Mouse (Mus musculus) spleen, adult 2 months (tissue): ENCODE measurements around the gene Spata20. TPM values are rescaled to one million over a fixed set of nuclear protein-coding genes. Genes with fewer than 3 reads are reported as not detected.

ENCODE experiments used
- DNase-seq, 2 experiments: peaks; one replicate each; pipeline versions ENCODE4 v3.0.0 to v3.0.0-alpha.2; 2012 to 2021; ENCODE audit warnings: low spot score in 2 of 2, low read depth in 1 of 2
- H3K27ac ChIP-seq: fragments of 200-500 bp; 2 replicates; pipeline ENCODE4 v1.5.1; 2012; ENCODE audit warnings: low read length, inconsistent platforms; ENCODE audit not compliant: insufficient read depth
- H3K27me3 ChIP-seq: fragments of 200-500 bp; 2 replicates; pipeline ENCODE4 v1.6.1; 2012; ENCODE audit warnings: mild to moderate bottlenecking, moderate library complexity, low read length, inconsistent platforms; ENCODE audit not compliant: control insufficient read depth, insufficient read depth
- H3K36me3 ChIP-seq: fragments of 200-500 bp; 2 replicates; pipeline ENCODE4 v1.6.1; 2012; ENCODE audit warnings: mild to moderate bottlenecking, low read length, inconsistent platforms; ENCODE audit not compliant: control insufficient read depth, insufficient read depth
- H3K4me1 ChIP-seq: fragments of 200-500 bp; 2 replicates; pipeline ENCODE4 v1.6.1; 2011; ENCODE audit warnings: inconsistent platforms; ENCODE audit not compliant: control insufficient read depth, insufficient read depth, insufficient read length
- H3K4me3 ChIP-seq: fragments of 200-500 bp; 2 replicates; pipeline ENCODE4 v1.5.1; 2011; ENCODE audit warnings: mild to moderate bottlenecking, inconsistent platforms; ENCODE audit not compliant: insufficient read depth, insufficient read length; ENCODE audit errors: extremely low read depth
- CTCF ChIP-seq: fragments of 200-500 bp; IDR thresholded peaks from 2 replicates; pipeline ENCODE4 v1.5.1; 2011; ENCODE audit warnings: mild to moderate bottlenecking, inconsistent platforms; ENCODE audit not compliant: insufficient read depth, insufficient read length, insufficient replicate concordance; ENCODE audit errors: extremely low read depth
- POLR2A ChIP-seq: fragments of 200-500 bp; IDR thresholded peaks from 2 replicates; pipeline ENCODE4 v1.6.1; 2011; ENCODE audit warnings: low read depth, low read length, inconsistent platforms
- WGBS: fragments of 180-500 bp; shearing (Covaris S2); methylation state at CpG from one replicate; pipeline ENCODE4 v1.1.7; 2018; 5-methylcytosine and 5-hydroxymethylcytosine counted together
- polyA plus RNA-seq: library from polyadenylated mRNA; depleted of rRNA; stranded (reverse); fragments of >200 nt; gene quantifications from 2 replicates; pipeline ENCODE4 v1.2.3, GENCODE M21; 2012

Gene Spata20
- polyA plus RNA-seq, 1 experiment: not detected

- WGBS: 83% methylated on average over 8 of the region's 8 CpGs
- Histone ChIP-seq H3K27me3 (peaks cover 6% of the 10 kb centered on the region; the same call in 1 of the 2 replicates), H3K36me3 (no peaks in the 10 kb centered on the region), H3K27ac (no peak overlapping the region), H3K4me1 (no peaks in the 10 kb centered on the region), H3K4me3 (no peak overlapping the region)
- TF ChIP-seq CTCF: no peak
- no peak for TF ChIP-seq POLR2A
- DNase-seq: no peak
Observed at GRCm38 (mm10) chr11:94501482-94501881, 15.5 kb upstream of the Spata20 start.

GRCm38 (mm10) chr11:94500362-94500761 lies 14.4 kb upstream of the Spata20 start:
- Histone ChIP-seq H3K27ac (no peak overlapping the region), H3K4me1 (no peaks in the 10 kb centered on the region), H3K4me3 (no peak overlapping the region), H3K36me3 (no peaks in the 10 kb centered on the region), H3K27me3 (peaks cover 6% of the 10 kb centered on the region; the same call in 1 of the 2 replicates)
- DNase-seq: no peak
- no peak for TF ChIP-seq POLR2A
- WGBS: 51% methylated on average over 8 of the region's 8 CpGs

- TF ChIP-seq POLR2A (no peak), CTCF (no peak)
Observed at GRCm38 (mm10) chr11:94499661-94500152, 13.7 kb upstream of the Spata20 start, which contains the start of gene Epn3. Gene Epn3, minus strand, starts transcription at chr11:94499974.

GRCm38 (mm10) chr11:94499035-94499434 lies 13.1 kb upstream of the Spata20 start:
- no peaks in the 10 kb centered on the region for H3K4me1 ChIP-seq
- TF ChIP-seq CTCF: no peak
- no peak for TF ChIP-seq POLR2A
- peaks cover 6% of the 10 kb centered on the region; the same call in 1 of the 2 replicates for H3K27me3 ChIP-seq
- DNase-seq: no peak
- H3K27ac ChIP-seq: no peak overlapping the region
- WGBS: 4% methylated on average over 2 of the region's 2 CpGs
- H3K36me3 ChIP-seq: no peaks in the 10 kb centered on the region
- H3K4me3 ChIP-seq: no peak overlapping the region

More at GRCm38 (mm10) chr11:94499661-94500152, 13.7 kb upstream of the Spata20 start, which contains the start of gene Epn3:
- H3K27me3 ChIP-seq: peaks cover 6% of the 10 kb centered on the region; the same call in 1 of the 2 replicates
- no peak within 1 kb of the TSS for H3K27ac ChIP-seq
- H3K36me3 ChIP-seq: no peaks in the 10 kb centered on the region
- H3K4me3 ChIP-seq: no peak within 1 kb of the TSS
- H3K4me1 ChIP-seq: no peaks in the 10 kb centered on the region
- 1% methylated on average over 26 of the region's 26 CpGs for WGBS
- DNase-seq: no peak

GRCm38 (mm10) chr11:94498093-94498996 lies 12.4 kb upstream of the Spata20 start:
- 36% methylated on average over 19 of the region's 19 CpGs for WGBS
- Histone ChIP-seq H3K4me3 (no peak overlapping the region), H3K27ac (no peak overlapping the region), H3K36me3 (no peaks in the 10 kb centered on the region), H3K4me1 (no peaks in the 10 kb centered on the region), H3K27me3 (peaks cover 6% of the 10 kb centered on the region; the same call in 1 of the 2 replicates)
- DNase-seq: no peak
- TF ChIP-seq CTCF: no peak
- TF ChIP-seq POLR2A: no peak

GRCm38 (mm10) chr11:94495415-94495814 lies 9.4 kb upstream of the Spata20 start:
- DNase-seq: no peak
- Histone ChIP-seq H3K36me3 (no peaks in the 10 kb centered on the region), H3K4me1 (peaks cover 5% of the 10 kb centered on the region; the same call in 1 of the 2 replicates), H3K27me3 (peaks cover 9% of the 10 kb centered on the region; the same call in 1 of the 2 replicates), H3K27ac (no peak overlapping the region), H3K4me3 (no peak overlapping the region)
- TF ChIP-seq POLR2A (no peak), CTCF (no peak)
- WGBS: 89% methylated on average over 3 of the region's 3 CpGs

- TF ChIP-seq POLR2A: no peak
- TF ChIP-seq CTCF: no peak
- Histone ChIP-seq H3K27me3 (0 out of 2 replicates have a peak, but pooled peaks cover 4% of the 10 kb centered on the region), H3K27ac (no peak overlapping the region), H3K4me3 (no peak overlapping the region), H3K36me3 (no peaks in the 10 kb centered on the region), H3K4me1 (peaks cover 5% of the 10 kb centered on the region; the same call in 1 of the 2 replicates)
- no peak for DNase-seq
- WGBS: 34% methylated on average over 7 of the region's 7 CpGs
Observed at GRCm38 (mm10) chr11:94491749-94492099, 5.7 kb upstream of the Spata20 start.
